Mouse (Mus musculus) embryonic facial prominence, embryonic 11.5 days (tissue): Measurements from ENCODE around the gene Prpf4b. TPM values are rescaled to one million over a fixed set of nuclear protein-coding genes. Genes with fewer than 3 reads are reported as not detected.
"Not testable (repeated sequence)": the region's sequence is repeated elsewhere in the genome, so short reads cannot be mapped to it uniquely, and the experiment has no call there.

Experiments used
- ATAC-seq: fragments of 200-750 bp; cut with Nextera tagmentation; replicated peaks from 2 replicates; pipeline ENCODE4 v1.8.0; 2017; ENCODE audit warnings: low read depth; ENCODE audit not compliant: insufficient number of reproducible peaks, low FRiP score, low TSS enrichment
- DNase-seq: peaks from one replicate; pipeline ENCODE4 v3.0.0-alpha.2; 2015; ENCODE audit warnings: low spot score
- H3K27ac ChIP-seq: fragments of 300-500 bp; sonication (generic); replicated peaks from 2 replicates; pipeline ENCODE4 v1.5.1; 2014; ENCODE audit warnings: mild to moderate bottlenecking, low read depth, low read length, control low read depth
- H3K27me3 ChIP-seq: fragments of 300-500 bp; sonication (generic); 2 replicates; pipeline ENCODE4 v1.6.1; 2014; ENCODE audit warnings: mild to moderate bottlenecking, low read length, moderate library complexity, mixed read lengths; ENCODE audit not compliant: control insufficient read depth, insufficient read depth
- H3K36me3 ChIP-seq: fragments of 300-500 bp; sonication (generic); replicated peaks from 2 replicates; pipeline ENCODE4 v1.6.1; 2014; ENCODE audit warnings: low read depth, mild to moderate bottlenecking, low read length, moderate library complexity, mixed read lengths; ENCODE audit not compliant: control insufficient read depth, insufficient read depth
- H3K4me1 ChIP-seq: fragments of 300-500 bp; sonication (generic); 2 replicates; pipeline ENCODE4 v1.6.1; 2014; ENCODE audit warnings: low read length, mixed read lengths; ENCODE audit not compliant: control insufficient read depth, insufficient read depth
- H3K4me2 ChIP-seq: fragments of 300-500 bp; sonication (generic); 2 replicates; pipeline ENCODE4 v1.6.1; 2014; ENCODE audit warnings: low read depth, mild to moderate bottlenecking, control low read depth, low read length, moderate library complexity
- H3K4me3 ChIP-seq: fragments of 300-500 bp; sonication (generic); 2 replicates; pipeline ENCODE4 v1.5.1; 2014; ENCODE audit warnings: low read depth, low read length, control low read depth
- H3K9ac ChIP-seq: fragments of 300-500 bp; sonication (generic); replicated peaks from 2 replicates; pipeline ENCODE4 v1.6.1; 2014; ENCODE audit warnings: mild to moderate bottlenecking, control low read depth, low read length
- H3K9me3 ChIP-seq: fragments of 300-500 bp; sonication (generic); replicated peaks from 2 replicates; pipeline ENCODE4 v1.6.1; 2016; ENCODE audit warnings: mild to moderate bottlenecking, low read length, inconsistent platforms, mixed read lengths; ENCODE audit not compliant: control insufficient read depth
- WGBS: fragments of 180-500 bp; shearing (Covaris S2); extraction: QIAGEN DNeasy Blood & Tissue Kit; methylation state at CpG from one replicate; pipeline ENCODE4 v1.1.7; 2014; 5-methylcytosine and 5-hydroxymethylcytosine counted together
- polyA plus RNA-seq: library from polyadenylated mRNA; unstranded; fragments of >200 nt; fragmentation: Nextera tagmentation; extraction: Ambion mirVana; gene quantifications from 2 replicates; pipeline ENCODE4 v1.2.1, GENCODE M21; 2014

The Prpf4b gene
- polyA plus RNA-seq, 1 experiment from 2014 or later, result 121 TPM

DNA sequence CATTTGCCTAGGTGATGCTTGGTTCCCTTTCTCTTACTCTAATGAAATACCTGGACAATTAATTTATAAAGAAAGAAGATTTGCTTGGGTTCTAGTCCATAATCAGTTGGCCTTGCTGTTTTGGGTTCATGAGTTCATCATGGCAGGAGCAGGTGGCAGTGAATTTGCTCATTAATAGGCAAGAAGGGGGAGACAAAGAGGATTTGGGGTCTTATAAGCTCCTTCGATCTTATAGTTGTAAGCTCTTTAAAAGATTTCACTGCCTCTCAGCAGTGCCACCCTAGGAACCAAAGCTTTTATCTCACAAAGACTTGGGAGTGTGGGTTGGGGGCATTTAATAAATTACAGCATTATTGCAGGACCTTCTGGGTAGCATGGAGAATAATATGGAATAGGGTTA, 17.8 kb downstream of the Prpf4b start:
- Histone ChIP-seq H3K4me3 (no peak overlapping the region), H3K36me3 (no peaks in the 10 kb centered on the region; the same call in none of the 2 replicates), H3K9me3 (no peaks in the 10 kb centered on the region), H3K27me3 (no peaks in the 10 kb centered on the region), H3K27ac (no peak overlapping the region), H3K9ac (no peak overlapping the region), H3K4me1 (no peaks in the 10 kb centered on the region), H3K4me2 (no peak overlapping the region)
- DNase-seq, result no peak
- 88% methylated on average over 1 of the region's 1 CpGs for WGBS
- no peak for ATAC-seq

GRCm38 (mm10) chr13:34914614-34915013, 39.5 kb downstream of the Prpf4b start:
- ATAC-seq, result no peak
- no peak overlapping the region for H3K4me2 ChIP-seq
- no peaks in the 10 kb centered on the region for H3K36me3 ChIP-seq
- no peaks in the 10 kb centered on the region for H3K27me3 ChIP-seq
- H3K4me1 ChIP-seq, result no peaks in the 10 kb centered on the region
- no peak overlapping the region for H3K27ac ChIP-seq
- 91% methylated on average over 9 of the region's 9 CpGs for WGBS
- H3K9me3 ChIP-seq, result no peaks in the 10 kb centered on the region
- H3K4me3 ChIP-seq, result no peak overlapping the region
- no peak overlapping the region for H3K9ac ChIP-seq
- no peak for DNase-seq

GRCm38 (mm10) chr13:34916520-34917167, 41.5 kb downstream of the Prpf4b start:
- Histone ChIP-seq H3K4me1 (no peaks in the 10 kb centered on the region), H3K9me3 (no peaks in the 10 kb centered on the region), H3K27me3 (no peaks in the 10 kb centered on the region), H3K9ac (peak overlapping the region; percentile 35; the same call in 1 of the 2 replicates), H3K4me3 (peak overlapping the region; percentile 4; the same call in 1 of the 2 replicates), H3K36me3 (no peaks in the 10 kb centered on the region), H3K4me2 (peak overlapping the region; percentile 38), H3K27ac (no peak overlapping the region)
- ATAC-seq (no peak), DNase-seq (peak; percentile 32)
- WGBS, result 35% methylated on average over 36 of the region's 37 CpGs

GRCm38 (mm10) chr13:34924210-34924609, 49.1 kb downstream of the Prpf4b start, which contains the start of the genes Fam217a and 4933417A18Rik:
Gene Fam217a, minus strand, starts transcription at chr13:34924310.
Gene 4933417A18Rik, plus strand, starts transcription at chr13:34924409.
- Histone ChIP-seq H3K27ac (no peak within 1 kb of the TSS), H3K4me1 (no peaks in the 10 kb centered on the region), H3K4me3 (no peak within 1 kb of the TSS), H3K36me3 (no peaks in the 10 kb centered on the region), H3K9me3 (no peaks in the 10 kb centered on the region), H3K27me3 (no peaks in the 10 kb centered on the region), H3K9ac (no peak within 1 kb of the TSS), H3K4me2 (no peak within 1 kb of the TSS)
- ATAC-seq (no peak), DNase-seq (no peak)
- WGBS, result 87% methylated on average over 4 of the region's 4 CpGs

DNA sequence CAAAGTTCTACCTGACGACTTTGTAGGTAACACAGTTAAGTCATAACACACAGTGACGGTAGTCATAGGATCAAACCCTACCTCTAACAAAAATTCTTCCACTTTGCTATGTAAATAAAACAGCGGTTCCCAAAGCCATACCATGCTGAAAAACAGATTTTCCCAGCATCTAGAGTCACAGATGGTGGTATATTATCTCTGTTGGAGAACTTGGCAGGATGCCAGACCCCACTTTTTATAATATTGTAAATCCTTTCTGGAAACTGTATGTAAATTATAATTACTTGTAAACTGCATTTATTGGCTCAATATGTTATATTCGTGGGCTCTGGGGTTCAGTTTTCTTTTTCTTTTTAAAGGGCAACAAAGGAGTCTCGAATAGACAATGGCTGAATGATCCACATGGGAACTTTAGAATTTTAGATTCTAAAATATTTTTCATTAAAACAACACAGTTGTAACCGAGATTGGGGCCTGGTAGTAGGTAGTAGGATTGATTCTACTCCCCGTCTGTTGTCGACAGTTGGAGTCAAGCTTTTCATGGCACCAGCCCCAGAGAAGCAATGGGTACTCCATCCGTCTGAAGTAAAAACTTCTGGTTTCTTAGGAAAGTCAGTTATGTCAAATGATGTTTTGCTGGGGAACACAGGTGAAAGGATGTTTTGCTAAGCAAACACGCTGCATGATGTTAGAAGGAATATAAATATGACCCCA, 60.0 kb downstream of the Prpf4b start:
- Histone ChIP-seq H3K27ac (no peak overlapping the region), H3K9me3 (no peaks in the 10 kb centered on the region), H3K9ac (no peak overlapping the region), H3K4me3 (no peak overlapping the region), H3K4me1 (no peaks in the 10 kb centered on the region), H3K27me3 (no peaks in the 10 kb centered on the region), H3K4me2 (no peak overlapping the region), H3K36me3 (no peaks in the 10 kb centered on the region)
- DNase-seq, result no peak
- ATAC-seq, result no peak
- WGBS, result 83% methylated on average over 10 of the region's 10 CpGs

- no peak overlapping the region for H3K27ac ChIP-seq
- no peaks in the 10 kb centered on the region for H3K4me1 ChIP-seq
- ATAC-seq (no peak), DNase-seq (no peak)
- no peaks in the 10 kb centered on the region for H3K27me3 ChIP-seq
- H3K36me3 ChIP-seq, result no peaks in the 10 kb centered on the region
- no peak overlapping the region for H3K9ac ChIP-seq
- H3K4me3 ChIP-seq, result no peak overlapping the region
- no peaks in the 10 kb centered on the region for H3K9me3 ChIP-seq
- H3K4me2 ChIP-seq, result no peak overlapping the region
Observed at GRCm38 (mm10) chr13:34942370-34942769, 67.3 kb downstream of the Prpf4b start.

DNA sequence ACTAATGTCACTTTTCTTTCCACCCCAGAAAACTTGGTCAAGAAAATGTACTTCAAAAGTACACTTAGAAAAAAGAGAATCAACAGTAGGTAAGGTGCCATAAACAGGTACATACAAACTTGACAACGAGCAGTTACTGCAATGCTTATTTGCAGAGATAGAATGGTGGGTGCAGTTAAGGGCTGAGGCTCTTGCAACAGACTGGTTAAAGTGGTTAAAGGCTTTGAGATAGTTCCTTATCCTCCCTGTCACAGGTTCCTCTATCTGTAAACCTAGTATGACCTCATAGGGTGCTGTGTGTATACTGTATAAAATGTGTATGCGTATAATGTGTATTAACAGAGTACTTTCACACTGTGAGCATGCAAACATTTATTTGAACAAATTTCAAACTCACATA, 76.3 kb downstream of the Prpf4b start:
- not testable (repeated sequence) for H3K36me3 ChIP-seq, H3K27me3 ChIP-seq, ATAC-seq, DNase-seq, H3K9ac ChIP-seq, H3K4me1 ChIP-seq, H3K4me3 ChIP-seq, H3K9me3 ChIP-seq, H3K4me2 ChIP-seq, H3K27ac ChIP-seq
- 93% methylated on average over 2 of the region's 2 CpGs for WGBS
